Mouse (Mus musculus): ENCODE measurements around the gene Kctd8. TPM values are rescaled to one million over a fixed set of nuclear protein-coding genes. Genes with fewer than 3 reads are reported as not detected.
"Not testable (repeated sequence)": the region's sequence is repeated elsewhere in the genome, so short reads cannot be mapped to it uniquely, and the experiment has no call there.

Gene Kctd8
- polyA plus RNA-seq, 1 experiment, result not detected

GRCm38 (mm10) chr5:69284359-69284758 is 57.1 kb downstream of the Kctd8 start:
- Histone ChIP-seq H3K9me3 (replicated peaks; ENCODE audit: control insufficient read depth, insufficient read depth, low read length, poor library complexity, severe bottlenecking) (no peaks in the 10 kb centered on the region), H3K4me3 (ENCODE audit: low read depth, low read length) (no peak overlapping the region), H3K9ac (ENCODE audit: low read depth, poor library complexity, severe bottlenecking) (no peak overlapping the region), H3K27me3 (ENCODE audit: control insufficient read depth, insufficient read depth, low read length, poor library complexity, severe bottlenecking) (no peaks in the 10 kb centered on the region), H3K36me3 (ENCODE audit: control insufficient read depth, insufficient read depth, low read length, poor library complexity, severe bottlenecking) (no peaks in the 10 kb centered on the region), H3K4me1 (ENCODE audit: control insufficient read depth, insufficient read depth, low read length) (no peaks in the 10 kb centered on the region), H3K27ac (ENCODE audit: insufficient read depth, low read length) (no peak overlapping the region)
- TF ChIP-seq EP300 (IDR thresholded peaks at IDR 0.05; ENCODE audit: insufficient read depth, low read depth, low read length), result no peak
- TF ChIP-seq POLR2A (IDR thresholded peaks at IDR 0.05; ENCODE audit: insufficient read depth, low read length), result no peak
- no peak for TF ChIP-seq CTCF (IDR thresholded peaks at IDR 0.05; ENCODE audit: low read depth, low read length)

DNA sequence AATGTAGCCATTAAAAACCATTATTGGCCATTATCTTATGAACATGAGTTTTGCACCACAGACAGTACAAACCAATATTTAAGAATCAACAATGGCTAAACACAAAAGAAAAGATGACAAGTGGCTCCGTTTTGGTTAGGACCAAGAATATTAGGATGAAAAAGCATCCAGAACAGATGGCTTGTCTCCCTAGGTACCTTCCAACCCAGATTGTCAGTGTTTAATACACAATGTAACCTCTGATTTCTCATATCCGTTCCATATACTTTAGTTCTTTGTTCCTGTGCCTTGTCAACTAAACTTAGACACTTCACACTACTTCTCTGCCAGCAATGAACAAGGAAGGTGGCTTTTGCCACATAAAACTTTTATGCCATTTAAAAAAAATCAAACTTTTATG is 89.1 kb downstream of the Kctd8 start:
- Histone ChIP-seq H3K4me1 (ENCODE audit: control insufficient read depth, insufficient read depth, low read length) (no peaks in the 10 kb centered on the region), H3K4me3 (ENCODE audit: low read depth, low read length) (no peak overlapping the region), H3K27me3 (ENCODE audit: control insufficient read depth, insufficient read depth, low read length, poor library complexity, severe bottlenecking) (no peaks in the 10 kb centered on the region), H3K36me3 (ENCODE audit: control insufficient read depth, insufficient read depth, low read length, poor library complexity, severe bottlenecking) (no peaks in the 10 kb centered on the region), H3K9me3 (replicated peaks; ENCODE audit: control insufficient read depth, insufficient read depth, low read length, poor library complexity, severe bottlenecking) (no peaks in the 10 kb centered on the region), H3K9ac (ENCODE audit: low read depth, poor library complexity, severe bottlenecking) (no peak overlapping the region), H3K27ac (ENCODE audit: insufficient read depth, low read length) (no peak overlapping the region)
- TF ChIP-seq POLR2A (IDR thresholded peaks at IDR 0.05; ENCODE audit: insufficient read depth, low read length) (no peak), CTCF (IDR thresholded peaks at IDR 0.05; ENCODE audit: low read depth, low read length) (no peak), EP300 (IDR thresholded peaks at IDR 0.05; ENCODE audit: insufficient read depth, low read depth, low read length) (no peak)

DNA sequence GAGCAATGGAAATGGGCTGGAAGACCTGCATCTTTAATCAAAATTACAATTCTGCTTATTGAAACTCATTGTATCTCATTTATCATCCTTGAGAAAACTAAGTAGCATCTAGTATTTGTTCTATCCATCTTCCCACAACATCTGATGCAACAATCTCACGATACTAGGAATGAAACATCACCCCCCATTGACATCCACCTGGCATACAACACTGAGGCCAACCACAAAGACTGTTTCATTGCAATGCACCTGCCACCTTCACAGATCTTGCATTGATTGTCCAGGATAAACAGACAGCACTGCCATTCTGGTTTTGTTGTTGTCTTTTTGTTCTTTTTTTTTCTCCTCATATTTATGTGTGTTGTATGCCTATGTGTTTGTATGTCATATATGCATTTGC is 99.5 kb downstream of the Kctd8 start:
- Histone ChIP-seq H3K27me3 (ENCODE audit: control insufficient read depth, insufficient read depth, low read length, poor library complexity, severe bottlenecking) (no peaks in the 10 kb centered on the region; the same call in 1 of the 2 replicates), H3K27ac (ENCODE audit: insufficient read depth, low read length) (no peak overlapping the region), H3K36me3 (ENCODE audit: control insufficient read depth, insufficient read depth, low read length, poor library complexity, severe bottlenecking) (no peaks in the 10 kb centered on the region), H3K9me3 (replicated peaks; ENCODE audit: control insufficient read depth, insufficient read depth, low read length, poor library complexity, severe bottlenecking) (peaks cover 6% of the 10 kb centered on the region; the same call in 1 of the 2 replicates), H3K4me1 (ENCODE audit: control insufficient read depth, insufficient read depth, low read length) (no peaks in the 10 kb centered on the region), H3K4me3 (ENCODE audit: low read depth, low read length) (no peak overlapping the region), H3K9ac (ENCODE audit: low read depth, poor library complexity, severe bottlenecking) (no peak overlapping the region)
- no peak for TF ChIP-seq EP300 (IDR thresholded peaks at IDR 0.05; ENCODE audit: insufficient read depth, low read depth, low read length)
- no peak for TF ChIP-seq CTCF (IDR thresholded peaks at IDR 0.05; ENCODE audit: low read depth, low read length)

DNA sequence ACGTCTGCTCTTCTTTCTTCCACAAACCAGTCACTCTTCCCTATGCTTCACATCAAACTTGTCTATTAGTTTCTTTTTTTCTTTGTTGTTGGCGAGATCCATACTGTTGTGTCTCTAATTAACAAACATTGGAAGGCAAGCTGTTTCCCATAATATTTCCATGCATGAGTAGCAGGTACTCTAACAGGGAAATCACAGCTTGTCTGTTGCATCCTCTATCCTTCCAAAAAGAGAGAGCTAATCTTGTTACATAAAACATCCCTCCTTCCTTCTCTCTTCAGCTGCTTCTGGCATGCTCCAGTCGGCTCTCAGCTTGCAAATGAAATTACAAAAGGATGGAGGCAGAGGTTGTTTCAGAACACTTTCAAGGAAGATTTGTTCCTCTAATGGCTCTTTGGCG is 107.9 kb downstream of the Kctd8 start:
- Histone ChIP-seq H3K9ac (ENCODE audit: low read depth, poor library complexity, severe bottlenecking) (no peak overlapping the region), H3K36me3 (ENCODE audit: control insufficient read depth, insufficient read depth, low read length, poor library complexity, severe bottlenecking) (no peaks in the 10 kb centered on the region), H3K4me1 (ENCODE audit: control insufficient read depth, insufficient read depth, low read length) (no peaks in the 10 kb centered on the region), H3K27ac (ENCODE audit: insufficient read depth, low read length) (no peak overlapping the region), H3K4me3 (ENCODE audit: low read depth, low read length) (no peak overlapping the region), H3K27me3 (ENCODE audit: control insufficient read depth, insufficient read depth, low read length, poor library complexity, severe bottlenecking) (no peaks in the 10 kb centered on the region), H3K9me3 (replicated peaks; ENCODE audit: control insufficient read depth, insufficient read depth, low read length, poor library complexity, severe bottlenecking) (no peaks in the 10 kb centered on the region)
- TF ChIP-seq CTCF (IDR thresholded peaks at IDR 0.05; ENCODE audit: low read depth, low read length) (no peak), POLR2A (IDR thresholded peaks at IDR 0.05; ENCODE audit: insufficient read depth, low read length) (no peak), EP300 (IDR thresholded peaks at IDR 0.05; ENCODE audit: insufficient read depth, low read depth, low read length) (no peak)

DNA sequence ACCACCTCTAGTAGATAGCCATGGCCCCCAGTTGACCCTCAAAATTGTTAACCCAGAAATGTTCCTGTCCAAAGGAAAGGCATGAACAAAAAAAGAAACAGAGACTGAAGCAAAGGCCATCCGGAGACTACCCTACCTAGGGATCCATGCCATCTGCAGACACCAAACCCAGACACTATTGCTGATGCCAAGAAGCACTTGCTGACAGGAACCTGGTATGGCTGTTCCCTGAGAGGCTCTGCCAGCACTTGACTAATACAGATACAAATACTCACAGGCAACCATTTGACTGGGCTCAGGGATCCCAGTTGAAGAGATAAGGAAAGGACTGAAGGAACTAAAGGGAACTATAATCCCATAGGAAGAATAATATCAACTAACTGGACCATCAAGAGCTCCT is 109.8 kb downstream of the Kctd8 start:
- H3K36me3 ChIP-seq (ENCODE audit: control insufficient read depth, insufficient read depth, low read length, poor library complexity, severe bottlenecking); H3K27me3 ChIP-seq (ENCODE audit: control insufficient read depth, insufficient read depth, low read length, poor library complexity, severe bottlenecking); H3K9me3 ChIP-seq (replicated peaks; ENCODE audit: control insufficient read depth, insufficient read depth, low read length, poor library complexity, severe bottlenecking); H3K4me3 ChIP-seq (ENCODE audit: low read depth, low read length); H3K9ac ChIP-seq (ENCODE audit: low read depth, poor library complexity, severe bottlenecking); H3K4me1 ChIP-seq (ENCODE audit: control insufficient read depth, insufficient read depth, low read length); H3K27ac ChIP-seq (ENCODE audit: insufficient read depth, low read length): not testable (repeated sequence)

- Histone ChIP-seq H3K4me3 (ENCODE audit: low read depth, low read length) (no peak overlapping the region), H3K27me3 (ENCODE audit: control insufficient read depth, insufficient read depth, low read length, poor library complexity, severe bottlenecking) (no peaks in the 10 kb centered on the region), H3K4me1 (ENCODE audit: control insufficient read depth, insufficient read depth, low read length) (no peaks in the 10 kb centered on the region), H3K27ac (ENCODE audit: insufficient read depth, low read length) (no peak overlapping the region), H3K9ac (ENCODE audit: low read depth, poor library complexity, severe bottlenecking) (no peak overlapping the region), H3K9me3 (replicated peaks; ENCODE audit: control insufficient read depth, insufficient read depth, low read length, poor library complexity, severe bottlenecking) (no peaks in the 10 kb centered on the region), H3K36me3 (ENCODE audit: control insufficient read depth, insufficient read depth, low read length, poor library complexity, severe bottlenecking) (no peaks in the 10 kb centered on the region)
- TF ChIP-seq EP300 (IDR thresholded peaks at IDR 0.05; ENCODE audit: insufficient read depth, low read depth, low read length) (no peak), POLR2A (IDR thresholded peaks at IDR 0.05; ENCODE audit: insufficient read depth, low read length) (no peak), CTCF (IDR thresholded peaks at IDR 0.05; ENCODE audit: low read depth, low read length) (no peak)
These were observed 114.3 kb downstream of the Kctd8 start for GRCm38 (mm10) chr5:69227147-69227546.
